ENCODE assay signal across 26 mouse cellular contexts in the genomic region with DNA sequence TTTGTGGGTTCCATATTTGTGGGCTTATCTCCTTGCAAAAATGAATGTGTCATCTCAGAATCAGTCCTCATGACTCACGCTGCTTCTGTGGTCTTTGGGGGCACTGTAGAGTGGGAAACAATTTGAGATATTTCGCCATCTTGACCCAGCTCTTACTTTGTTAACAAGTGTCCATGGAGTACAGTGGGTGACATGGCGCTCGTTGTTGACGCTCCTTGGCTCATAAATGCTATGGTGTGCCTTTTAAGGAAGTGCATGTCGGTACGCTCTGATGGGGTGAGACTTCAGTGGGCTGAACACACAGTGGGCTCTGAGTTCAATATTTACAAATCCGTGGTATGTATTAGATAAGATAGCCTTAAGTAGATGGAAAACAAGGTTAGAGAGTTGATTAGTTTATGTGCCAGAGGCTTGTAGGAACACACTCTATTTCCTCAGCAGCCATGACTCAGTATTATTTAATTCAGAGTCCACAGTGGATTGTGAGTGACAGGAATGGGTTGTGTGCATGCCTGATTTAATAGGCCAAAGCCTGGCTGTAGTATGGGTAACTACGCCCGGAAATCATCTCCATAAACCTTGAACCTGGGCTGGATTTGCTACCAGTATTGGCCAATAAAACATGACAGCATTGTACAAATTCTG. TPM values are rescaled to one million over a fixed set of nuclear protein-coding genes. Genes with fewer than 3 reads are reported as not detected.
A peak's percentile ranks its signal among the peaks of the same experiment; 100 is the strongest.
DNase-seq lines count a peak whose midpoint lies in the region; ATAC-seq and TF ChIP-seq lines count a peak whose summit lies in the region.
"Had no signal": no experiment of that assay in that cellular context is flagged by ENCODE, and none has a peak within 500 bp of the region (broad histone marks: within the 10 kb centered on the region; RNA-seq: fewer than 3 reads in every experiment).

No protein-coding gene starts in this region.

- WGBS in heart, embryonic 10.5 days: 85% methylated on average over 10 of the region's 10 CpGs
- WGBS in embryonic facial prominence, embryonic 10.5 days: 95% methylated on average over 10 of the region's 10 CpGs
- WGBS in kidney, adult 2 months: 97% methylated on average over 10 of the region's 10 CpGs

- H3K9me3 ChIP-seq in heart, embryonic 10.5 days: no peaks in the 10 kb centered on the region
- no peaks in the 10 kb centered on the region for H3K9me3 ChIP-seq in embryonic facial prominence, embryonic 10.5 days
- H3K9me3 ChIP-seq: forebrain, embryonic 12.5 days; hindbrain, embryonic 15.5 days; limb, embryonic 15.5 days; liver, embryonic 15.5 days; neural tube, embryonic 12.5 days had no signal

- H3K27ac ChIP-seq in heart, embryonic 10.5 days: peak overlapping the region; percentile 18; the same call in 1 of the 2 replicates
- no peak overlapping the region for H3K27ac ChIP-seq in embryonic facial prominence, embryonic 10.5 days (replicated peaks)
- no peak overlapping the region for H3K27ac ChIP-seq in kidney, adult 2 months (ENCODE audit: insufficient read depth, low read depth, low read length)
- H3K27ac ChIP-seq: forebrain, embryonic 12.5 days; gastrocnemius, adult 2 months; hindbrain, embryonic 15.5 days; limb, embryonic 15.5 days; liver, embryonic 15.5 days; neural tube, embryonic 12.5 days had no signal

- ATAC-seq in Patski: peak; percentile 33
- ATAC-seq in megakaryocyte progenitor cell, adult 5-6 weeks (replicated peaks; ENCODE audit: poor library complexity): peak; percentile 72
- ATAC-seq: activated CD4-positive, CD25-positive, alpha-beta regulatory T cell, adult 4 months; intestine, embryonic 16.5 days had no signal

- in situ Hi-C loops in Patski (cut with MboI; ENCODE audit: low pct_unique_long_range_greater_than_20kb): no loop called here

- no peak for TF ChIP-seq CTCF in Patski (IDR thresholded peaks at IDR 0.05)
- no peak for TF ChIP-seq CTCF in kidney, adult 2 months (conservative IDR thresholded peaks at IDR 0.05; ENCODE audit: insufficient read depth, insufficient read length, low read depth, low read length)

- no peak overlapping the region for H3K4me3 ChIP-seq in heart, embryonic 10.5 days
- no peak overlapping the region for H3K4me3 ChIP-seq in embryonic facial prominence, embryonic 10.5 days
- no peak overlapping the region for H3K4me3 ChIP-seq in kidney, adult 2 months (ENCODE audit: insufficient read depth, low read depth, low read length)
- H3K4me3 ChIP-seq: forebrain, embryonic 12.5 days; gastrocnemius, adult 2 months; hindbrain, embryonic 15.5 days; limb, embryonic 15.5 days; liver, embryonic 15.5 days; neural tube, embryonic 12.5 days had no signal

- TF ChIP-seq POLR2A in kidney, adult 2 months (IDR thresholded peaks at IDR 0.05; ENCODE audit: low read depth, low read length): no peak

- peaks cover 11% of the 10 kb centered on the region for H3K4me1 ChIP-seq in heart, embryonic 10.5 days
- H3K4me1 ChIP-seq in embryonic facial prominence, embryonic 10.5 days: peaks cover 11% of the 10 kb centered on the region
- H3K4me1 ChIP-seq in kidney, adult 2 months (ENCODE audit: control insufficient read depth, insufficient read depth, low read length): 0 out of 2 replicates have a peak, but pooled peaks cover 3% of the 10 kb centered on the region

- no peaks in the 10 kb centered on the region for H3K36me3 ChIP-seq in heart, embryonic 10.5 days
- no peaks in the 10 kb centered on the region for H3K36me3 ChIP-seq in embryonic facial prominence, embryonic 10.5 days (replicated peaks)
- H3K36me3 ChIP-seq in kidney, adult 2 months (ENCODE audit: control insufficient read depth, insufficient read depth, low read length): no peaks in the 10 kb centered on the region
- H3K36me3 ChIP-seq: forebrain, embryonic 12.5 days; hindbrain, embryonic 15.5 days; limb, embryonic 15.5 days; liver, embryonic 15.5 days; neural tube, embryonic 12.5 days had no signal

- CTCF ChIA-PET in Patski (lab: Charles Lee): interaction anchor here (0.7 to 0.9 kb wide), 2 partner anchors 10 to 14 kb away, joined by 3 read pairs; no protein-coding TSS in a partner anchor

- intact Hi-C loops in heart, postnatal 25 days (cut with DNase I): no loop called here

- no peaks in the 10 kb centered on the region for H3K27me3 ChIP-seq in heart, embryonic 10.5 days (ENCODE audit: insufficient read depth, poor library complexity, severe bottlenecking)
- no peaks in the 10 kb centered on the region for H3K27me3 ChIP-seq in Patski
- no peaks in the 10 kb centered on the region for H3K27me3 ChIP-seq in embryonic facial prominence, embryonic 10.5 days (replicated peaks; ENCODE audit: low read depth, poor library complexity, severe bottlenecking)
- H3K27me3 ChIP-seq in kidney, adult 2 months (replicated peaks; ENCODE audit: control insufficient read depth, insufficient read depth, low read length): no peaks in the 10 kb centered on the region
- H3K27me3 ChIP-seq: hindbrain, embryonic 15.5 days; limb, embryonic 15.5 days; liver, embryonic 15.5 days; neural tube, embryonic 12.5 days had no signal

- POLR2A ChIA-PET in Patski (lab: Charles Lee): interaction anchor here (0.6 kb wide), 1 partner anchor 9 kb away, joined by 7 read pairs; no protein-coding TSS in a partner anchor

- no peak for DNase-seq in heart, embryonic 10.5 days (ENCODE audit: low spot score)
- DNase-seq in heart, postnatal 25 days (ENCODE audit: low spot score): no peak
- DNase-seq in 3T3-L1 (ENCODE audit: low read depth, low spot score) (peak; percentile 83), Patski (ENCODE audit: low read depth, low spot score) (no peak)
- DNase-seq in kidney, adult 9 months: no peak
- no peak for DNase-seq in embryonic facial prominence, embryonic 10.5 days (ENCODE audit: low spot score)
- no peak for DNase-seq in kidney, adult 2 months
- DNase-seq: adrenal gland, postnatal 10 days; cerebellum, postnatal 14 days; gastrocnemius, adult 2 months; kidney, postnatal 10 days; right cerebral cortex, adult 18-20 months; thymus, adult 18-20 months; thymus, postnatal 4 days had no signal

RNA-seq across cellular contexts. Expression of a gene that starts 46.6 kb away (rescaled TPM):
- not detected in 2 replicates for polyA plus RNA-seq in heart, embryonic 10.5 days (2016; fragmentation: Nextera tagmentation; extraction: Ambion mirVana)
- not detected for total RNA-seq in heart, postnatal 25 days (2021)
- 0.22 TPM for polyA plus RNA-seq in Patski (2021)
- not detected in 2 replicates for total RNA-seq in megakaryocyte progenitor cell, adult 5-6 weeks (2015)
- total RNA-seq in megakaryocyte progenitor cell, adult 5-6 weeks (2017): not detected in 2 replicates
- not detected in 2 replicates for polyA plus RNA-seq in embryonic facial prominence, embryonic 10.5 days (2016; fragmentation: Nextera tagmentation; extraction: Ambion mirVana)
- polyA plus RNA-seq in kidney, adult 2 months (2012; rRNA removed): 0.12 and 0.13 TPM in 2 replicates
- total RNA-seq: adrenal gland, postnatal 10 days; gastrocnemius, adult 2 months; heart, postnatal 10 days; left cerebral cortex, postnatal 36 days had no signal
- polyA plus RNA-seq: forebrain, embryonic 12.5 days; hindbrain, embryonic 15.5 days; intestine, embryonic 16.5 days; limb, embryonic 15.5 days; liver, embryonic 15.5 days; lung, embryonic 16.5 days; neural tube, embryonic 12.5 days; small intestine, adult 2 months had no signal
